Mouse (Mus musculus) midbrain, postnatal 0 days (tissue): ENCODE measurements at regions not wholly inside any gene's neighbourhood (a gene's known extent, or its start where the extent isn't known, plus 50 kb on each side); places are given as distances from the start of the nearest gene placed in this dataset.

Source experiments
- ATAC-seq: fragments of 200-750 bp; cut with Nextera tagmentation; 2 replicates; pipeline ENCODE4 v1.8.0; 2017; ENCODE audit warnings: moderate number of reproducible peaks, mild to moderate bottlenecking, moderate TSS enrichment, moderate library complexity; ENCODE audit not compliant: low FRiP score
- DNase-seq: peaks from one replicate; pipeline ENCODE4 v3.0.0-alpha.2; 2015; ENCODE audit warnings: low spot score
- H3K27ac ChIP-seq: fragments of 300-500 bp; sonication (generic); 2 replicates; pipeline ENCODE4 v1.5.1; 2014; ENCODE audit warnings: low read depth, mild to moderate bottlenecking, low read length, mixed read lengths
- H3K27me3 ChIP-seq: fragments of 300-500 bp; sonication (generic); 2 replicates; pipeline ENCODE4 v1.6.1; 2014; ENCODE audit warnings: low read length, control low read depth, mixed read lengths; ENCODE audit not compliant: insufficient read depth
- H3K36me3 ChIP-seq: fragments of 300-500 bp; sonication (generic); 2 replicates; pipeline ENCODE4 v1.6.1; 2014; ENCODE audit warnings: low read length, control low read depth, mixed read lengths; ENCODE audit not compliant: insufficient read depth
- H3K4me1 ChIP-seq: fragments of 300-500 bp; sonication (generic); 2 replicates; pipeline ENCODE4 v1.6.1; 2014; ENCODE audit warnings: mild to moderate bottlenecking, control low read depth, antibody characterized with exemption, low read length, mixed read lengths; ENCODE audit not compliant: insufficient read depth
- H3K4me2 ChIP-seq: fragments of 300-500 bp; sonication (generic); 2 replicates; pipeline ENCODE4 v1.6.1; 2014; ENCODE audit warnings: low read depth, mild to moderate bottlenecking, low read length, mixed read lengths; ENCODE audit not compliant: poor library complexity, severe bottlenecking
- H3K4me3 ChIP-seq: fragments of 300-500 bp; sonication (generic); 2 replicates; pipeline ENCODE4 v1.5.1; 2014; ENCODE audit warnings: low read depth, mild to moderate bottlenecking, low read length, moderate library complexity
- H3K9ac ChIP-seq: fragments of 300-500 bp; sonication (generic); replicated peaks from 2 replicates; pipeline ENCODE4 v1.6.1; 2014; ENCODE audit warnings: mild to moderate bottlenecking, low read length, moderate library complexity, mixed read lengths; ENCODE audit not compliant: poor library complexity, severe bottlenecking
- H3K9me3 ChIP-seq: fragments of 300-500 bp; sonication (generic); 2 replicates; pipeline ENCODE4 v1.6.1; 2016; ENCODE audit warnings: low read length, control low read depth
- CTCF ChIP-seq: IDR thresholded peaks from 2 replicates; pipeline ENCODE4 v1.5.1; 2016; ENCODE audit warnings: antibody characterized with exemption, mild to moderate bottlenecking
- WGBS: fragments of 180-500 bp; shearing (Covaris S2); extraction: QIAGEN DNeasy Blood & Tissue Kit; methylation state at CpG from one replicate; pipeline ENCODE4 v1.1.7; 2014; 5-methylcytosine and 5-hydroxymethylcytosine counted together

DNA sequence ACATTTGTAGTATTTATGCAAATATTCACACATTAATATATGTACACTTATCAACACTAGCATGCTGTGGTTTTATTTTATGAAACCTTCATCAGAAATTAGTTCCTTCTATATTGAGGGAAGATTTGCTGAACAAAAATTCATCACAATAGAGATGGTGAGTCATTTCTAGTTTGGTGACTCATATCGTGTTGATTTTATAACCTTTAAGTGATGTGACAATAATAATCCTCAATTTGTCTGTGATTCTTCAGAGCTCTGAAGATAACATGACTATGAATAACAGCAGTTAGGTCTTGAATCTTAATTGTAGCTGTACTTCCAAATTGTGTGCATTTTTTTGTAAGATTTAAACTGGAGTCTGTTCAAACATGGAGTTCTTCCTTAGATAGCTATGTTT is 168.3 kb upstream of the L3mbtl3 start:
- Histone ChIP-seq H3K9ac (no peak overlapping the region), H3K27ac (no peak overlapping the region), H3K4me2 (no peak overlapping the region), H3K27me3 (no peaks in the 10 kb centered on the region), H3K4me3 (no peak overlapping the region), H3K4me1 (no peaks in the 10 kb centered on the region), H3K9me3 (no peaks in the 10 kb centered on the region), H3K36me3 (no peaks in the 10 kb centered on the region)
- no peak for DNase-seq
- no peak for ATAC-seq
- no peak for TF ChIP-seq CTCF
- WGBS = 92% methylated on average over 1 of the region's 1 CpGs

- H3K4me2 ChIP-seq = no peak overlapping the region
- TF ChIP-seq CTCF = no peak
- H3K9ac ChIP-seq = no peak overlapping the region
- H3K4me3 ChIP-seq = no peak overlapping the region
- 86% methylated on average over 1 of the region's 1 CpGs for WGBS
- no peaks in the 10 kb centered on the region for H3K9me3 ChIP-seq
- ATAC-seq (no peak), DNase-seq (no peak)
- no peaks in the 10 kb centered on the region for H3K36me3 ChIP-seq
- H3K4me1 ChIP-seq = no peaks in the 10 kb centered on the region
- no peak overlapping the region for H3K27ac ChIP-seq
- no peaks in the 10 kb centered on the region for H3K27me3 ChIP-seq
These were observed 169.0 kb upstream of the L3mbtl3 start for GRCm38 (mm10) chr10:26544796-26545195.

DNA sequence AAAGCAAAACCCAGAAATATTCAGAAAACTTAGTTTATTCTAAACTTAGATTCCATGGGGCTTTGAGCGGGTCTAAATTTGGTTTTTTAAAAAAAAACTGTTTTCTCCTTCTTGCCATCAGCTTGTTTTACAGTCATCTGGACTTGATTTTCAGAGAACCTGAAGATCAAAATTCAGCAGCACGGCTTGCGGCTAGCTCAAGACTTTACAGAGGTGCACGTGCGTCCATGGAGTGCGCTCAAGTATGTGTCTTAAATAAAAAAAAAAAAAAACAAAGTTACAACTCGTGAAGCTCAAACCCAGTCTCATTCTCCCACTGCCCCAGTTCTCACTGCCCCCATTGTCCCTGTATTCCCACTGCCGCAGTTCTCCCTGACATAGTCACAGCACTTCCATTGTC is 180.5 kb upstream of the L3mbtl3 start:
- no peaks in the 10 kb centered on the region for H3K4me1 ChIP-seq
- no peak overlapping the region for H3K27ac ChIP-seq

GRCm38 (mm10) chr10:26558118-26558517 is 182.3 kb upstream of the L3mbtl3 start:
- Histone ChIP-seq H3K4me1 (no peaks in the 10 kb centered on the region), H3K4me2 (no peak overlapping the region), H3K4me3 (no peak overlapping the region), H3K36me3 (no peaks in the 10 kb centered on the region), H3K27me3 (no peaks in the 10 kb centered on the region), H3K9me3 (no peaks in the 10 kb centered on the region), H3K27ac (no peak overlapping the region), H3K9ac (no peak overlapping the region)
- no peak for TF ChIP-seq CTCF
- DNase-seq (no peak), ATAC-seq (no peak)
- 77% methylated on average over 1 of the region's 1 CpGs for WGBS

More for the DNA sequence above, 180.5 kb upstream of the L3mbtl3 start:
- Histone ChIP-seq H3K9me3 (no peaks in the 10 kb centered on the region), H3K27me3 (no peaks in the 10 kb centered on the region), H3K9ac (no peak overlapping the region), H3K4me2 (no peak overlapping the region), H3K4me3 (no peak overlapping the region), H3K36me3 (no peaks in the 10 kb centered on the region)
- 83% methylated on average over 8 of the region's 8 CpGs for WGBS
- no peak for TF ChIP-seq CTCF
- ATAC-seq (no peak), DNase-seq (no peak)

DNA sequence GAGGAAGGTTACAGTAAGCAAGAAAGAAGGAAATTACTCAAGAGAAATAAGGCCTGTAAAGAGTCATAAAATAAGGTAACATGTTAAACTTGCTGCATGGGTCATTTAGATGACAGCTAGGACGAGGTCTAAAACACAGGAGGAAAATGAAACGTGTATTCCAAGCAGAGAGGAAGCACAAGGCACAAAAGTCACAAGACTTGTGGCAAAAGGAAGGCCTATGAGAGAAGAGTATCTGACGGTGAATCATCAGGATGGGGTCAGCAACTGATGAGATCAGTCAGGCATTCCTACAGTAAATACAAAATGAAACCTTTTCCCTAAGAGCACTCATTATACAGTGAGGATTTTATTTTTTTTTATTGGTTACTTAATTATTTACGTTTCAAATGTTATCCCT is 183.6 kb upstream of the L3mbtl3 start:
- TF ChIP-seq CTCF = no peak
- H3K9me3 ChIP-seq = no peaks in the 10 kb centered on the region
- no peak overlapping the region for H3K4me2 ChIP-seq
- H3K27me3 ChIP-seq = no peaks in the 10 kb centered on the region
- no peak overlapping the region for H3K27ac ChIP-seq
- no peaks in the 10 kb centered on the region for H3K36me3 ChIP-seq
- ATAC-seq = no peak
- no peak overlapping the region for H3K4me3 ChIP-seq
- no peaks in the 10 kb centered on the region for H3K4me1 ChIP-seq
- WGBS = 84% methylated on average over 4 of the region's 4 CpGs
- DNase-seq = no peak
- no peak overlapping the region for H3K9ac ChIP-seq

DNA sequence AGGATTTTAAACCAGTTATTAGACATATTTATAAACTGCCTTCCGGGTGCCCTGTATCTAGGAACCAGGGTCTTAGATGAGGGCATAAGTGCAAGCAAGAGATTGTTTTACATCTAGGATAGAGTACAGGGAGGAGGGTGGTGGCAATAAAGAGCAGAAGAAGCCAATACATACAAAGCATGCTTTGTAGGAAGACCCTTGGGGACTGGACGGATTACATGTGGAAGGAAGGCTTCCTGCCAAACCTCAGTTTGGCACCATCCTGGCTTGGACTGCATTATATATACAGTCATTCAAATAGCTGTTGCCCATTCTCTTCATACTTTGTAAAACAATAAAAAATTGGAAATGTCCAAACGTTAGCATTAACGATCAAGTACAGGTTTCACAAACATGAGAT is 184.7 kb upstream of the L3mbtl3 start:
- Histone ChIP-seq H3K36me3 (no peaks in the 10 kb centered on the region), H3K4me2 (no peak overlapping the region), H3K4me3 (no peak overlapping the region), H3K9ac (no peak overlapping the region), H3K27me3 (no peaks in the 10 kb centered on the region), H3K4me1 (no peaks in the 10 kb centered on the region), H3K27ac (no peak overlapping the region), H3K9me3 (no peaks in the 10 kb centered on the region)
- 82% methylated on average over 4 of the region's 4 CpGs for WGBS
- ATAC-seq (no peak), DNase-seq (peak; percentile 27)
- no peak for TF ChIP-seq CTCF
